Mouse (Mus musculus) kidney, postnatal 0 days (tissue): ENCODE data around the gene Arfgef2. TPM values are rescaled to one million over a fixed set of nuclear protein-coding genes. Genes with fewer than 3 reads are reported as not detected.

Source experiments
- ATAC-seq: fragments of 200-750 bp; cut with Nextera tagmentation; replicated peaks from 2 replicates; pipeline ENCODE4 v1.8.0; 2017; ENCODE audit warnings: low read depth, moderate number of reproducible peaks, moderate TSS enrichment, moderate library complexity; ENCODE audit not compliant: low FRiP score
- DNase-seq: peaks from one replicate; pipeline ENCODE4 v3.0.0-alpha.2; 2016; ENCODE audit warnings: low spot score
- H3K27ac ChIP-seq: fragments of 300-500 bp; sonication (generic); 2 replicates; pipeline ENCODE4 v1.5.1; 2014; ENCODE audit warnings: mild to moderate bottlenecking
- H3K27me3 ChIP-seq: fragments of 300-500 bp; sonication (generic); 2 replicates; pipeline ENCODE4 v1.6.1; 2014; ENCODE audit warnings: low read length, mixed read lengths; ENCODE audit not compliant: insufficient read depth
- H3K36me3 ChIP-seq: fragments of 300-500 bp; sonication (generic); 2 replicates; pipeline ENCODE4 v1.6.1; 2014; ENCODE audit warnings: low read length, mixed read lengths; ENCODE audit not compliant: insufficient read depth
- H3K4me1 ChIP-seq: fragments of 300-500 bp; sonication (generic); replicated peaks from 2 replicates; pipeline ENCODE4 v1.6.1; 2014; ENCODE audit warnings: antibody characterized with exemption, low read length, mixed read lengths; ENCODE audit not compliant: insufficient read depth
- H3K4me2 ChIP-seq: fragments of 300-500 bp; sonication (generic); 2 replicates; pipeline ENCODE4 v1.6.1; 2014; ENCODE audit warnings: mild to moderate bottlenecking, low read length, moderate library complexity, mixed read lengths
- H3K4me3 ChIP-seq: fragments of 300-500 bp; sonication (generic); replicated peaks from 2 replicates; pipeline ENCODE4 v1.5.1; 2014; ENCODE audit warnings: low read depth, low read length
- H3K9ac ChIP-seq: fragments of 300-500 bp; sonication (generic); 2 replicates; pipeline ENCODE4 v1.6.1; 2014; ENCODE audit warnings: low read depth, low read length
- H3K9me3 ChIP-seq: fragments of 300-500 bp; sonication (generic); replicated peaks from 2 replicates; pipeline ENCODE4 v1.6.1; 2016; ENCODE audit warnings: low read length, inconsistent platforms, mixed read lengths
- CTCF ChIP-seq: IDR thresholded peaks from 2 replicates; pipeline ENCODE4 v1.5.1; 2016; ENCODE audit warnings: antibody characterized with exemption, low read depth, mild to moderate bottlenecking, moderate library complexity
- WGBS: fragments of 180-500 bp; shearing (Covaris S2); extraction: QIAGEN DNeasy Blood & Tissue Kit; methylation state at CpG from one replicate; pipeline ENCODE4 v1.1.7; 2014; 5-methylcytosine and 5-hydroxymethylcytosine counted together
- polyA plus RNA-seq: library from polyadenylated mRNA; unstranded; fragments of >200 nt; fragmentation: Nextera tagmentation; extraction: Ambion mirVana; gene quantifications from 2 replicates; pipeline ENCODE4 v1.2.1, GENCODE M21; 2015

The Arfgef2 gene
- polyA plus RNA-seq, 1 experiment from 2014 or later = 4.3 TPM

GRCm38 (mm10) chr2:166857118-166857517 lies 51.7 kb downstream of the Arfgef2 start:
- 90% methylated on average over 2 of the region's 2 CpGs for WGBS
- Histone ChIP-seq H3K4me3 (no peak overlapping the region), H3K4me1 (no peaks in the 10 kb centered on the region), H3K27ac (no peak overlapping the region), H3K9ac (no peak overlapping the region), H3K27me3 (no peaks in the 10 kb centered on the region), H3K4me2 (no peak overlapping the region), H3K36me3 (peaks cover 48% of the 10 kb centered on the region), H3K9me3 (no peaks in the 10 kb centered on the region)
- peak; percentile 27; the same call in 1 of the 2 replicates for TF ChIP-seq CTCF
- DNase-seq (no peak), ATAC-seq (no peak)

GRCm38 (mm10) chr2:166859214-166859613 lies 53.8 kb downstream of the Arfgef2 start:
- H3K36me3 ChIP-seq = peaks cover 44% of the 10 kb centered on the region
- ATAC-seq = no peak
- H3K9ac ChIP-seq = no peak overlapping the region
- no peak for DNase-seq
- no peak overlapping the region for H3K27ac ChIP-seq
- H3K4me2 ChIP-seq = no peak overlapping the region
- no peaks in the 10 kb centered on the region for H3K4me1 ChIP-seq
- 83% methylated on average over 7 of the region's 7 CpGs for WGBS
- H3K9me3 ChIP-seq = no peaks in the 10 kb centered on the region
- TF ChIP-seq CTCF = no peak
- H3K4me3 ChIP-seq = no peak overlapping the region
- no peaks in the 10 kb centered on the region for H3K27me3 ChIP-seq

GRCm38 (mm10) chr2:166862505-166862904 lies 57.1 kb downstream of the Arfgef2 start:
- Histone ChIP-seq H3K9ac (no peak overlapping the region), H3K4me2 (no peak overlapping the region), H3K27me3 (no peaks in the 10 kb centered on the region), H3K4me3 (no peak overlapping the region), H3K9me3 (no peaks in the 10 kb centered on the region), H3K36me3 (peaks cover 55% of the 10 kb centered on the region), H3K27ac (no peak overlapping the region), H3K4me1 (no peaks in the 10 kb centered on the region)
- no peak for ATAC-seq
- WGBS = 81% methylated on average over 3 of the region's 3 CpGs
- TF ChIP-seq CTCF = no peak
- DNase-seq = no peak

GRCm38 (mm10) chr2:166865476-166865875 lies 60.1 kb downstream of the Arfgef2 start:
- WGBS = 77% methylated on average over 10 of the region's 10 CpGs
- no peak for ATAC-seq
- peaks cover 63% of the 10 kb centered on the region for H3K36me3 ChIP-seq

GRCm38 (mm10) chr2:166870271-166870865 lies 65.0 kb downstream of the Arfgef2 start:
- ATAC-seq = 0 out of 2 replicates have a peak, but pooled peaks have one; percentile 29
- peaks cover 46% of the 10 kb centered on the region for H3K36me3 ChIP-seq
- H3K27ac ChIP-seq = no peak overlapping the region
- no peaks in the 10 kb centered on the region for H3K27me3 ChIP-seq
- TF ChIP-seq CTCF = no peak
- no peak overlapping the region for H3K4me2 ChIP-seq
- WGBS = 67% methylated on average over 20 of the region's 20 CpGs
- no peaks in the 10 kb centered on the region for H3K9me3 ChIP-seq
- DNase-seq = peak; percentile 8
- H3K4me3 ChIP-seq = no peak overlapping the region
- no peak overlapping the region for H3K9ac ChIP-seq
- H3K4me1 ChIP-seq = no peaks in the 10 kb centered on the region

More at GRCm38 (mm10) chr2:166865476-166865875, 60.1 kb downstream of the Arfgef2 start:
- no peaks in the 10 kb centered on the region for H3K9me3 ChIP-seq
- no peak overlapping the region for H3K9ac ChIP-seq
- H3K27ac ChIP-seq = no peak overlapping the region
- TF ChIP-seq CTCF = no peak
- no peak overlapping the region for H3K4me2 ChIP-seq
- H3K4me1 ChIP-seq = no peaks in the 10 kb centered on the region
- no peaks in the 10 kb centered on the region for H3K27me3 ChIP-seq
- H3K4me3 ChIP-seq = no peak overlapping the region
- no peak for DNase-seq

GRCm38 (mm10) chr2:166870899-166871298 lies 65.5 kb downstream of the Arfgef2 start:
- Histone ChIP-seq H3K4me3 (no peak overlapping the region), H3K27ac (no peak overlapping the region), H3K9ac (no peak overlapping the region), H3K4me2 (no peak overlapping the region), H3K27me3 (no peaks in the 10 kb centered on the region), H3K4me1 (no peaks in the 10 kb centered on the region), H3K36me3 (peaks cover 41% of the 10 kb centered on the region), H3K9me3 (no peaks in the 10 kb centered on the region)
- ATAC-seq (no peak), DNase-seq (no peak)
- TF ChIP-seq CTCF = no peak
- 92% methylated on average over 10 of the region's 10 CpGs for WGBS
